14 mouse cellular contexts compared by ENCODE assay signal in the genomic region with DNA sequence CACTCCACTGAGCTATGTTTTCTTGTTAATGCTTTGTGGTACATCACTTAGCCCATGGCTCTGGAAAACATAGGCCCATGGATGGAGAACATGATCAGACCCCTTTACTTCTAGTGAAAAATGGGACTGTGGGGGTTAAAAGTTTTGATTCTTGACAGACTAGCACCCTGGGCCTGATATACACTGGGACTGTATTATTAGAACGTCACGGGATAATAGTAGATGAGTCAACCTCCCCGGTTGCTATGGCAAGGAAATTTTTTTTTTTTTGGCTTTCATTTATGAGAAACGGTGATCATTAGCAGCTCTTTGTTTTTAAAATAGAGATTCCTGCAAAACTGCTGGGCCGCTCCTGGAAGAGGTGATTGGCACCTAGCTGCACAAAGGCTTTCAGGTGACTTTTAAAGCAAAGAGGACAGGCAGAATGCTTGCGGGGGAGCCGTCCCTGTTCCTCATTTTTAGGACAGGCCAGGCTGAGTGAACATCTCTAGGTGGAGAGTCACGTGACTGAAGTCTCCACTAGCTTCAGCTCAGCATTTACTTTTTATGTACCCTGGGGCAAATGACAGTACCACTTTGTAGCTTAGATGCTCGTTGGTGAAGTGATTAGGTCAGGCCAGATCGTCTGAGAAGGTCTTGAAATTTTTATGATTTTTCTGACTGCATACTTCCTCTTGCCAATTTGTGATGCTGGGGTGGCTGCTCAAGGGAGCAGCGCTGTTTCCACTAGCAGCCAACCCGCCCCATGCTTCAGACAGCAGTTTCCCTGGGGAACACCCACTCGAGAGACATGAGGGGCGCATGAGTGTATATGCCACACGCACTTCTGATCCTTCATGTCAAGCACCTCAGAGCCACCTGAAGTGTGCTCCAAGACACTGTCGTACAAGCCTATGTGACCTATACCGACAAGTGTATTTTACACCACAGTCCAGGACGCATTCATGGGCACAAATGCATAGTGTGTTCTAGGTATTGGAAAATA. TPM values are rescaled to one million over a fixed set of nuclear protein-coding genes. Genes with fewer than 3 reads are reported as not detected.
DNase-seq lines count a peak whose midpoint lies in the region; ATAC-seq and TF ChIP-seq lines count a peak whose summit lies in the region.
"Had no signal": no experiment of that assay in that cellular context is flagged by ENCODE, and none has a peak within 500 bp of the region (broad histone marks: within the 10 kb centered on the region; RNA-seq: fewer than 3 reads in every experiment).

No protein-coding gene starts in this region.

- H3K79me2 ChIP-seq in C2C12 (ENCODE audit: control insufficient read depth, insufficient read depth): no peaks in the 10 kb centered on the region

- TF ChIP-seq CTCF in C2C12 (IDR thresholded peaks at IDR 0.05; ENCODE audit: control insufficient read depth, insufficient read depth, insufficient read length): no peak

- no peak overlapping the region for H3ac ChIP-seq in C2C12 (ENCODE audit: control insufficient read depth, insufficient read length, low read depth)

- 64% methylated on average over 18 of the region's 18 CpGs for WGBS in hindbrain, embryonic 15.5 days
- 66% methylated on average over 18 of the region's 18 CpGs for WGBS in hindbrain, embryonic 16.5 days
- 62% methylated on average over 18 of the region's 18 CpGs for WGBS in midbrain, embryonic 15.5 days

- no peaks in the 10 kb centered on the region for H3K9me3 ChIP-seq in hindbrain, embryonic 15.5 days
- H3K9me3 ChIP-seq in hindbrain, embryonic 16.5 days (ENCODE audit: control insufficient read depth, low read length): no peaks in the 10 kb centered on the region
- no peaks in the 10 kb centered on the region for H3K9me3 ChIP-seq in midbrain, embryonic 15.5 days
- H3K9me3 ChIP-seq: embryonic facial prominence, embryonic 12.5 days; limb, embryonic 13.5 days had no signal

- H3K4me2 ChIP-seq in hindbrain, embryonic 15.5 days: no peak overlapping the region
- H3K4me2 ChIP-seq in hindbrain, embryonic 16.5 days (ENCODE audit: low read length): no peak overlapping the region
- H3K4me2 ChIP-seq in midbrain, embryonic 15.5 days: no peak overlapping the region
- H3K4me2 ChIP-seq: embryonic facial prominence, embryonic 12.5 days; heart, embryonic 11.5 days; limb, embryonic 13.5 days had no signal

- H3K9ac ChIP-seq in hindbrain, embryonic 15.5 days: no peak overlapping the region
- H3K9ac ChIP-seq in hindbrain, embryonic 16.5 days (ENCODE audit: low read depth, low read length): no peak overlapping the region
- H3K9ac ChIP-seq in midbrain, embryonic 15.5 days: no peak overlapping the region
- H3K9ac ChIP-seq: embryonic facial prominence, embryonic 12.5 days; limb, embryonic 13.5 days had no signal

- no peak overlapping the region for H3K4me3 ChIP-seq in hindbrain, embryonic 15.5 days
- no peak overlapping the region for H3K4me3 ChIP-seq in hindbrain, embryonic 16.5 days (ENCODE audit: low read length)
- H3K4me3 ChIP-seq in C2C12 (ENCODE audit: insufficient read depth, poor library complexity, severe bottlenecking): no peak overlapping the region
- no peak overlapping the region for H3K4me3 ChIP-seq in midbrain, embryonic 15.5 days
- H3K4me3 ChIP-seq: embryonic facial prominence, embryonic 12.5 days; left cerebral cortex, adult 2 months; limb, embryonic 13.5 days had no signal

- H3K27me3 ChIP-seq in hindbrain, embryonic 15.5 days: no peaks in the 10 kb centered on the region
- H3K27me3 ChIP-seq in hindbrain, embryonic 16.5 days (replicated peaks; ENCODE audit: control insufficient read depth, insufficient read depth, low read length): no peaks in the 10 kb centered on the region
- no peaks in the 10 kb centered on the region for H3K27me3 ChIP-seq in C2C12 (ENCODE audit: control insufficient read depth, insufficient read depth, insufficient read length)
- H3K27me3 ChIP-seq in midbrain, embryonic 15.5 days (replicated peaks): no peaks in the 10 kb centered on the region
- H3K27me3 ChIP-seq: embryonic facial prominence, embryonic 12.5 days; limb, embryonic 13.5 days had no signal

- H3K36me3 ChIP-seq in hindbrain, embryonic 15.5 days: no peaks in the 10 kb centered on the region
- no peaks in the 10 kb centered on the region for H3K36me3 ChIP-seq in hindbrain, embryonic 16.5 days (ENCODE audit: control insufficient read depth, insufficient read depth, low read length)
- no peaks in the 10 kb centered on the region for H3K36me3 ChIP-seq in C2C12 (ENCODE audit: control insufficient read depth, insufficient read depth)
- no peaks in the 10 kb centered on the region for H3K36me3 ChIP-seq in midbrain, embryonic 15.5 days (replicated peaks)
- H3K36me3 ChIP-seq: embryonic facial prominence, embryonic 12.5 days; limb, embryonic 13.5 days had no signal

- H3K4me1 ChIP-seq in hindbrain, embryonic 15.5 days (replicated peaks): peaks cover 25% of the 10 kb centered on the region
- H3K4me1 ChIP-seq in hindbrain, embryonic 16.5 days (ENCODE audit: control insufficient read depth, insufficient read depth, low read depth, low read length): peaks cover 3% of the 10 kb centered on the region
- peaks cover 28% of the 10 kb centered on the region for H3K4me1 ChIP-seq in midbrain, embryonic 15.5 days

- ATAC-seq in hindbrain, embryonic 15.5 days (ENCODE audit: low FRiP score, low read depth): peak; percentile 36; the same call in 1 of the 2 replicates
- ATAC-seq in hindbrain, embryonic 16.5 days: no peak
- ATAC-seq in midbrain, embryonic 15.5 days (replicated peaks): peak; percentile 25; the same call in 1 of the 2 replicates

- intact Hi-C loops in left cerebral cortex, postnatal 4 days (cut with DNase I): no loop called here

- DNase-seq in B cell, adult 2 months: peak; percentile 24 to 33
- DNase-seq in adrenal gland, adult 18-20 months (ENCODE audit: low spot score in 2 of 2): no peak
- no peak for DNase-seq in left cerebral cortex, postnatal 4 days
- DNase-seq: cerebellum, postnatal 14 days; kidney, adult 2 months; right cerebral cortex, postnatal 25 days had no signal

- H3K79me3 ChIP-seq in C2C12 (ENCODE audit: low read depth): no peaks in the 10 kb centered on the region

- H3K27ac ChIP-seq in hindbrain, embryonic 15.5 days (replicated peaks): no peak overlapping the region
- H3K27ac ChIP-seq in hindbrain, embryonic 16.5 days (ENCODE audit: low read depth, low read length): no peak overlapping the region
- peak overlapping the region; percentile 38; the same call in 1 of the 2 replicates for H3K27ac ChIP-seq in midbrain, embryonic 15.5 days
- H3K27ac ChIP-seq: embryonic facial prominence, embryonic 12.5 days; left cerebral cortex, adult 2 months; limb, embryonic 13.5 days had no signal

TF ChIP-seq in C2C12, 6 proteins besides CTCF, POLR2A, EP300 and RAD21:
- TF ChIP-seq FOSL1 (IDR thresholded peaks at IDR 0.05; ENCODE audit: insufficient read depth, low read length, poor library complexity, severe bottlenecking) (no peak), MAX (IDR thresholded peaks at IDR 0.05) (no peak), CEBPB (IDR thresholded peaks at IDR 0.05; ENCODE audit: low read depth) (no peak), USF1 (IDR thresholded peaks at IDR 0.05; ENCODE audit: low read depth) (peak; percentile 55)

RNA-seq across cellular contexts. Expression of a gene that starts 17.5 kb away (rescaled TPM):
- polyA plus RNA-seq in hindbrain, embryonic 15.5 days (2015; fragmentation: Nextera tagmentation; extraction: Ambion mirVana): 24.6 and 32.5 TPM in 2 replicates
- 24.4 and 26.3 TPM in 2 replicates for polyA plus RNA-seq in hindbrain, embryonic 16.5 days (2015; fragmentation: Nextera tagmentation; extraction: Ambion mirVana)
- polyA plus RNA-seq in C2C12 (2012; fragmentation: generic; extraction: Trizol): 6.4 TPM
- polyA plus RNA-seq in midbrain, embryonic 15.5 days (2015; fragmentation: Nextera tagmentation; extraction: Ambion mirVana): 34.0 and 37.5 TPM in 2 replicates
- total RNA-seq in adrenal gland, adult 18-20 months (2021): 10 to 100 TPM in 1 of 2 experiments, 1 to 10 TPM in 1; 7.7 to 12.5 TPM
- total RNA-seq in left cerebral cortex, postnatal 4 days (2021): 10 to 100 TPM; 55.6 to 57.5 TPM

Comparison
In these comparisons a context has a peak if more than half of its experiments do, and no peak if none do; other contexts are left out.
1. DNase-seq: peak in B cell, adult 2 months (2 of 2); none in adrenal gland, adult 18-20 months (0 of 2) and left cerebral cortex, postnatal 4 days (single experiment).